Mouse (Mus musculus) intestine, postnatal 0 days (tissue): ENCODE data around the gene Mboat2. TPM values are rescaled to one million over a fixed set of nuclear protein-coding genes. Genes with fewer than 3 reads are reported as not detected.

Experiments used
- ATAC-seq: fragments of 200-750 bp; cut with Nextera tagmentation; 2 replicates; pipeline ENCODE4 v1.8.0; 2017; ENCODE audit warnings: mild to moderate bottlenecking, moderate TSS enrichment, moderate library complexity
- H3K27ac ChIP-seq: fragments of 300-500 bp; sonication (generic); 2 replicates; pipeline ENCODE4 v1.5.1; 2014; ENCODE audit warnings: mild to moderate bottlenecking, low read depth, low read length, moderate library complexity
- H3K27me3 ChIP-seq: fragments of 300-500 bp; sonication (generic); replicated peaks from 2 replicates; pipeline ENCODE4 v1.6.1; 2014; ENCODE audit warnings: low read length, mixed read lengths; ENCODE audit not compliant: control insufficient read depth, insufficient read depth
- H3K36me3 ChIP-seq: fragments of 300-500 bp; sonication (generic); 2 replicates; pipeline ENCODE4 v1.6.1; 2014; ENCODE audit warnings: mild to moderate bottlenecking, moderate library complexity; ENCODE audit not compliant: control insufficient read depth, insufficient read depth
- H3K4me1 ChIP-seq: fragments of 300-500 bp; sonication (generic); replicated peaks from 2 replicates; pipeline ENCODE4 v1.6.1; 2014; ENCODE audit warnings: antibody characterized with exemption, low read length, mixed read lengths; ENCODE audit not compliant: control insufficient read depth, insufficient read depth
- H3K4me2 ChIP-seq: fragments of 300-500 bp; sonication (generic); replicated peaks from 2 replicates; pipeline ENCODE4 v1.6.1; 2014; ENCODE audit warnings: low read depth, mild to moderate bottlenecking, moderate library complexity
- H3K4me3 ChIP-seq: fragments of 300-500 bp; sonication (generic); 2 replicates; pipeline ENCODE4 v1.5.1; 2014; ENCODE audit warnings: low read depth, low read length
- H3K9ac ChIP-seq: fragments of 300-500 bp; sonication (generic); 2 replicates; pipeline ENCODE4 v1.6.1; 2014; ENCODE audit warnings: mild to moderate bottlenecking, low read depth, low read length
- H3K9me3 ChIP-seq: fragments of 300-500 bp; sonication (generic); 2 replicates; pipeline ENCODE4 v1.6.1; 2016; ENCODE audit warnings: mixed run types; ENCODE audit not compliant: control insufficient read depth
- CTCF ChIP-seq: sonication (generic); IDR thresholded peaks from 2 replicates; pipeline ENCODE4 v1.5.1; 2016; ENCODE audit warnings: low read depth, mild to moderate bottlenecking, control low read depth, antibody characterized with exemption, moderate library complexity
- WGBS: fragments of 180-500 bp; shearing (Covaris S2); extraction: QIAGEN DNeasy Blood & Tissue Kit; methylation state at CpG from one replicate; pipeline ENCODE4 v1.1.7; 2014; 5-methylcytosine and 5-hydroxymethylcytosine counted together
- polyA plus RNA-seq: library from polyadenylated mRNA; unstranded; fragments of >200 nt; fragmentation: Nextera tagmentation; extraction: Ambion mirVana; gene quantifications from 2 replicates; pipeline ENCODE4 v1.2.1, GENCODE M21; 2015

Gene Mboat2
- polyA plus RNA-seq, 1 experiment from 2014 or later: 8.1 TPM

- H3K4me2 ChIP-seq: peak overlapping the region; percentile 40
- H3K4me3 ChIP-seq: no peak overlapping the region
- H3K36me3 ChIP-seq: peaks cover 68% of the 10 kb centered on the region
- no peaks in the 10 kb centered on the region for H3K27me3 ChIP-seq
- H3K9ac ChIP-seq: no peak overlapping the region
- ATAC-seq: peak; percentile 87
- WGBS: 40% methylated on average over 13 of the region's 13 CpGs
- H3K27ac ChIP-seq: peak overlapping the region; percentile 74
- no peaks in the 10 kb centered on the region for H3K4me1 ChIP-seq
- TF ChIP-seq CTCF: no peak
- no peaks in the 10 kb centered on the region for H3K9me3 ChIP-seq
Observed at GRCm38 (mm10) chr12:25012555-25013540, 182.2 kb downstream of the Mboat2 start.

Other genes with a start within 250 kb of the Mboat2 start
- gene Klf11, start 179.6 kb upstream of the Mboat2 start, polyA plus RNA-seq: 7.3 and 8.1 TPM in 2 replicates
- gene Cys1, start 149.1 kb upstream of the Mboat2 start, polyA plus RNA-seq: 1.3 and 1.7 TPM in 2 replicates
- gene Rrm2, start 122.6 kb upstream of the Mboat2 start, polyA plus RNA-seq: 36.9 and 37.4 TPM in 2 replicates
- gene Kidins220, start 144.0 kb downstream of the Mboat2 start, polyA plus RNA-seq: 17.2 and 18.6 TPM in 2 replicates